In the genomic region with DNA sequence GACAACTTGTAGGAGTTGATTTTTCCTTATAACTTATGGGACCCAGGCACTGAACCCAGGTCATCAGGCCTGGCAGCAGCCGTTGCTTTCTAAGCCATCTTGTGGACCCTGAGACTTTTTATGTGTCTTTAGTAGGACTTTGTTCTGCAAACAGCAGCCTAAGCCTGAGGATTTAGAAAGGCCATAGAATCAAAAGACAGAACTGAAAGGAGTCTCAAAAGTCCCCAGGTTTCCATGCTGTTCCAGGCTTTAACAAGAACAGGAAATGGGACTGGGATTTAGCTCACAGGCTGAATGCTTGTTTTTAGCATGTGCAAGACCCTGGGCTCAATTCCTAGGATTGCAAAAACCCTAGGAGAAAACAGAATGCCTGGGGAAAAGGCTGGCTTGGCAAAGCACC, we compare ENCODE assay signal across 23 mouse cellular contexts. TPM values are rescaled to one million over a fixed set of nuclear protein-coding genes. Genes with fewer than 3 reads are reported as not detected.
A peak's percentile ranks its signal among the peaks of the same experiment; 100 is the strongest.
DNase-seq lines count a peak whose midpoint lies in the region; ATAC-seq and TF ChIP-seq lines count a peak whose summit lies in the region.
"Had no signal": no experiment of that assay in that cellular context is flagged by ENCODE, and none has a peak within 500 bp of the region (broad histone marks: within the 10 kb centered on the region; RNA-seq: fewer than 3 reads in every experiment).

No protein-coding gene starts in this region.

- 81% methylated on average over 1 of the region's 1 CpGs for WGBS in heart, adult 2 months
- 64% methylated on average over 1 of the region's 1 CpGs for WGBS in intestine, embryonic 15.5 days
- 68% methylated on average over 1 of the region's 1 CpGs for WGBS in liver, embryonic 13.5 days (ENCODE audit: insufficient replicate concordance)
- WGBS in midbrain, embryonic 16.5 days = 47% methylated on average over 1 of the region's 1 CpGs

- intact Hi-C loops in heart, adult 2 months (cut with DNase I) = no loop called here

- peak; percentile 34 for ATAC-seq in intestine, embryonic 15.5 days
- ATAC-seq in liver, embryonic 13.5 days (ENCODE audit: low read depth) = no peak
- ATAC-seq in erythroblast, adult 5-6 weeks (replicated peaks; ENCODE audit: low FRiP score, poor library complexity, severe bottlenecking) = no peak
- ATAC-seq in midbrain, embryonic 16.5 days = no peak
- ATAC-seq: activated CD4-positive, CD25-positive, alpha-beta regulatory T cell, adult 4 months; forebrain, embryonic 16.5 days had no signal

- H3K9ac ChIP-seq in heart, adult 2 months (ENCODE audit: low read depth, low read length) = no peak overlapping the region
- H3K9ac ChIP-seq in intestine, embryonic 15.5 days = no peak overlapping the region
- H3K9ac ChIP-seq in liver, embryonic 13.5 days = peak overlapping the region; percentile 40; the same call in 1 of the 2 replicates
- H3K9ac ChIP-seq in midbrain, embryonic 16.5 days (ENCODE audit: low read depth, low read length) = no peak overlapping the region
- H3K9ac ChIP-seq: hindbrain, embryonic 14.5 days; lung, embryonic 14.5 days had no signal

- H3K36me3 ChIP-seq in heart, adult 2 months (ENCODE audit: control insufficient read depth, insufficient read depth, low read length) = peaks cover 25% of the 10 kb centered on the region
- H3K36me3 ChIP-seq in intestine, embryonic 15.5 days = no peaks in the 10 kb centered on the region
- no peaks in the 10 kb centered on the region for H3K36me3 ChIP-seq in liver, embryonic 13.5 days
- no peaks in the 10 kb centered on the region for H3K36me3 ChIP-seq in midbrain, embryonic 16.5 days (ENCODE audit: control insufficient read depth, insufficient read depth, low read length)
- H3K36me3 ChIP-seq: heart, embryonic 10.5 days had no signal

- peaks cover 19% of the 10 kb centered on the region for H3K4me1 ChIP-seq in heart, adult 2 months (ENCODE audit: control insufficient read depth, insufficient read depth, low read length)
- peaks cover 16% of the 10 kb centered on the region; the same call in 1 of the 2 replicates for H3K4me1 ChIP-seq in intestine, embryonic 15.5 days (replicated peaks)
- H3K4me1 ChIP-seq in liver, embryonic 13.5 days (replicated peaks) = peaks cover 83% of the 10 kb centered on the region
- no peaks in the 10 kb centered on the region for H3K4me1 ChIP-seq in midbrain, embryonic 16.5 days (ENCODE audit: control insufficient read depth, insufficient read depth, low read length)

- 0 out of 2 replicates have a peak, but pooled peaks cover 2% of the 10 kb centered on the region for H3K79me2 ChIP-seq in heart, adult 2 months (replicated peaks; ENCODE audit: control insufficient read depth, insufficient read depth, low read length)

- no peaks in the 10 kb centered on the region for H3K27me3 ChIP-seq in heart, adult 2 months (ENCODE audit: control insufficient read depth, insufficient read depth, low read length)
- no peaks in the 10 kb centered on the region for H3K27me3 ChIP-seq in intestine, embryonic 15.5 days (replicated peaks)
- H3K27me3 ChIP-seq in liver, embryonic 13.5 days = no peaks in the 10 kb centered on the region
- H3K27me3 ChIP-seq in midbrain, embryonic 16.5 days (ENCODE audit: control insufficient read depth, insufficient read depth, low read depth, low read length) = no peaks in the 10 kb centered on the region

- peak overlapping the region; percentile 3; the same call in 1 of the 2 replicates for H3K4me2 ChIP-seq in intestine, embryonic 15.5 days (replicated peaks)
- H3K4me2 ChIP-seq in liver, embryonic 13.5 days = no peak overlapping the region
- no peak overlapping the region for H3K4me2 ChIP-seq in midbrain, embryonic 16.5 days (ENCODE audit: low read length)
- H3K4me2 ChIP-seq: hindbrain, embryonic 14.5 days; lung, embryonic 14.5 days had no signal

- TF ChIP-seq CTCF in heart, adult 2 months (IDR thresholded peaks at IDR 0.05) = no peak

- no peak for TF ChIP-seq POLR2A in heart, adult 2 months (IDR thresholded peaks at IDR 0.05; ENCODE audit: insufficient read depth, low read depth, low read length)

- TF ChIP-seq EP300 in heart, adult 2 months (IDR thresholded peaks at IDR 0.05; ENCODE audit: insufficient read depth, low read depth, low read length) = no peak

- peak overlapping the region; percentile 78 for H3K27ac ChIP-seq in heart, adult 2 months
- H3K27ac ChIP-seq in intestine, embryonic 15.5 days = peak overlapping the region; percentile 51
- peak overlapping the region; percentile 73 for H3K27ac ChIP-seq in liver, embryonic 13.5 days
- H3K27ac ChIP-seq in midbrain, embryonic 16.5 days (ENCODE audit: low read length) = no peak overlapping the region
- H3K27ac ChIP-seq: heart, embryonic 10.5 days; hindbrain, embryonic 14.5 days had no signal

- no peaks in the 10 kb centered on the region for H3K9me3 ChIP-seq in intestine, embryonic 15.5 days
- H3K9me3 ChIP-seq in liver, embryonic 13.5 days (replicated peaks) = no peaks in the 10 kb centered on the region
- no peaks in the 10 kb centered on the region for H3K9me3 ChIP-seq in midbrain, embryonic 16.5 days (replicated peaks; ENCODE audit: control insufficient read depth, low read length, poor library complexity, severe bottlenecking)
- H3K9me3 ChIP-seq: heart, embryonic 10.5 days had no signal

- H3K4me3 ChIP-seq in heart, adult 2 months = peak overlapping the region; percentile 23; the same call in 1 of the 2 replicates
- no peak overlapping the region for H3K4me3 ChIP-seq in intestine, embryonic 15.5 days (replicated peaks)
- H3K4me3 ChIP-seq in liver, embryonic 13.5 days (replicated peaks) = no peak overlapping the region
- no peak overlapping the region for H3K4me3 ChIP-seq in midbrain, embryonic 16.5 days (ENCODE audit: low read depth, low read length)
- H3K4me3 ChIP-seq: erythroblast, embryonic 14.5 days; heart, embryonic 10.5 days had no signal

- DNase-seq in heart, adult 2 months = no peak
- DNase-seq in heart, adult 8-10 months (ENCODE audit: low spot score) = no peak
- peak; percentile 46 for DNase-seq in A20 (ENCODE audit: low read depth, low spot score)
- no peak for DNase-seq in liver, embryonic 13.5 days
- DNase-seq in frontal cortex, postnatal 10 days (ENCODE audit: low spot score in 2 of 2) = no peak
- DNase-seq: B cell, adult 2 months; cerebellum, postnatal 25 days; heart, postnatal 14 days; kidney, adult 2 months; kidney, postnatal 25 days; layer of hippocampus, adult 9-11 months; lung, embryonic 14.5 days; midbrain, embryonic 14.5 days; thymus, postnatal 14 days had no signal

RNA-seq across cellular contexts. Expression of a gene that starts 26.5 kb away (rescaled TPM):
- total RNA-seq in heart, adult 2 months (2021) = 10 to 100 TPM; 22.0 to 22.7 TPM
- 3.7 and 7.0 TPM in 2 replicates for polyA plus RNA-seq in heart, adult 2 months (2012; rRNA removed)
- total RNA-seq in heart, adult 8-10 months (2022) = 10 to 100 TPM; 20.6 to 24.0 (median 21.6) TPM
- polyA plus RNA-seq in intestine, embryonic 15.5 days (2015; fragmentation: Nextera tagmentation; extraction: Ambion mirVana) = 30.9 and 33.8 TPM in 2 replicates
- 17.6 and 20.6 TPM in 2 replicates for polyA plus RNA-seq in liver, embryonic 13.5 days (2015; fragmentation: Nextera tagmentation; extraction: Ambion mirVana)
- 12.1 and 13.0 TPM in 2 replicates for total RNA-seq in erythroblast, adult 5-6 weeks (2015; ENCODE audit: low replicate concordance)
- total RNA-seq in erythroblast, adult 5-6 weeks (2017; ENCODE audit: low replicate concordance) = 30.7 and 45.6 TPM in 2 replicates
- polyA plus RNA-seq in midbrain, embryonic 16.5 days (2015; fragmentation: Nextera tagmentation; extraction: Ambion mirVana) = 44.0 and 46.2 TPM in 2 replicates

RNA-seq across cellular contexts. Expression of a gene that starts 26.9 kb away (rescaled TPM):
- total RNA-seq in heart, adult 2 months (2021) = 10 to 100 TPM; 13.3 to 13.7 TPM
- 6.6 and 11.3 TPM in 2 replicates for polyA plus RNA-seq in heart, adult 2 months (2012; rRNA removed)
- 10 to 100 TPM in 3 of 4 experiments, 1 to 10 TPM in 1; 9.9 to 12.5 (median 12.0) TPM for total RNA-seq in heart, adult 8-10 months (2022)
- 26.1 and 27.0 TPM in 2 replicates for polyA plus RNA-seq in intestine, embryonic 15.5 days (2015; fragmentation: Nextera tagmentation; extraction: Ambion mirVana)
- 11.9 and 13.8 TPM in 2 replicates for polyA plus RNA-seq in liver, embryonic 13.5 days (2015; fragmentation: Nextera tagmentation; extraction: Ambion mirVana)
- total RNA-seq in erythroblast, adult 5-6 weeks (2015; ENCODE audit: low replicate concordance) = 38.8 and 45.6 TPM in 2 replicates
- total RNA-seq in erythroblast, adult 5-6 weeks (2017; ENCODE audit: low replicate concordance) = 83.8 and 92.9 TPM in 2 replicates
- polyA plus RNA-seq in midbrain, embryonic 16.5 days (2015; fragmentation: Nextera tagmentation; extraction: Ambion mirVana) = 2.0 and 2.9 TPM in 2 replicates

RNA-seq across cellular contexts. Expression of a gene that starts 56.2 kb away (rescaled TPM):
- under 1 TPM; 0.10 to 0.14 TPM for total RNA-seq in heart, adult 2 months (2021)
- polyA plus RNA-seq in heart, adult 2 months (2012; rRNA removed) = 0.08 and 0.20 TPM in 2 replicates
- total RNA-seq in heart, adult 8-10 months (2022) = under 1 TPM in 3 of 4 experiments, not detected in 1; 0.11 to 0.16 (median 0.16) TPM
- 2.6 and 2.9 TPM in 2 replicates for polyA plus RNA-seq in intestine, embryonic 15.5 days (2015; fragmentation: Nextera tagmentation; extraction: Ambion mirVana)
- polyA plus RNA-seq in liver, embryonic 13.5 days (2015; fragmentation: Nextera tagmentation; extraction: Ambion mirVana) = 2.6 and 3.0 TPM in 2 replicates
- 0.96 and 2.1 TPM in 2 replicates for total RNA-seq in erythroblast, adult 5-6 weeks (2015; ENCODE audit: low replicate concordance)
- 2.6 and 3.6 TPM in 2 replicates for total RNA-seq in erythroblast, adult 5-6 weeks (2017; ENCODE audit: low replicate concordance)
- 1.5 TPM in 2 replicates for polyA plus RNA-seq in midbrain, embryonic 16.5 days (2015; fragmentation: Nextera tagmentation; extraction: Ambion mirVana)
- total RNA-seq: gastrocnemius, adult 8-10 months had no signal
